Mouse (Mus musculus) brown adipose tissue, adult 24 weeks (tissue): ENCODE results near the gene Nrbf2. TPM values are rescaled to one million over a fixed set of nuclear protein-coding genes. Genes with fewer than 3 reads are reported as not detected.

Experiments
- polyA plus RNA-seq: library from polyadenylated mRNA; stranded (reverse); fragments of >200 nt; gene quantifications from 2 replicates; pipeline ENCODE4 v1.2.4, GENCODE M21; 2012; ENCODE audit not compliant: missing spikeins, insufficient read depth, insufficient read length

The Nrbf2 gene
- polyA plus RNA-seq, 1 experiment: 18.6 TPM

Other genes with a start within 250 kb of the Nrbf2 start
- gene Jmjd1c, start 189.2 kb downstream of the Nrbf2 start, polyA plus RNA-seq: 8.4 and 12.7 TPM in 2 replicates
- 32.0 and 42.6 TPM in 2 replicates for gene Reep3, start 188.4 kb downstream of the Nrbf2 start, polyA plus RNA-seq